Mouse (Mus musculus): ENCODE results near the gene Clic5. TPM values are rescaled to one million over a fixed set of nuclear protein-coding genes. Genes with fewer than 3 reads are reported as not detected.
"Not testable (repeated sequence)": the region's sequence is repeated elsewhere in the genome, so short reads cannot be mapped to it uniquely, and the experiment has no call there.

Gene Clic5
- polyA plus RNA-seq, 1 experiment from 2014 or later, result 0.06 TPM

DNA sequence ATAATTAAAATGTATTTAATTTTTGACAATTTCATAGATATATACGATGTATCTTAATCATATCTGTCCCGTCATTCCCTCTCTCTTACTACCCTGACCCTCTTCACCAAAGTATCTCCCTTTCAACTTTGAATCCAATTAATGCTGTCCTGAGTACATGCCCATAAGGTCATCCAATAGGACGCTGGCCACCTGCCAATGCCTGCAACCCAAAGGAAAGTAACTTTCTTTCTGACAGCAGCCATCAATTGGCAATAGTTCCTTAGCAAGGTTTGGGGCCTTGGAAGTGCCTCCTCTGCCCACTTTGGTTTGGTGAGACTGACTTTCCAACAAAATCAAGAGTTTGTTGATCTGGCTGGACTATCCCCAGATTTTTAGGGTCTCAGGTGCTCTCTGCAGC lies 18.1 kb upstream of the Clic5 start:
- 92% methylated on average over 3 of the region's 3 CpGs for WGBS
- Histone ChIP-seq H3K27ac (no peak overlapping the region), H3K27me3 (ENCODE audit: low read depth, poor library complexity, severe bottlenecking) (no peaks in the 10 kb centered on the region), H3K4me1 (no peaks in the 10 kb centered on the region), H3K9me3 (replicated peaks) (no peaks in the 10 kb centered on the region), H3K4me3 (no peak overlapping the region), H3K36me3 (no peaks in the 10 kb centered on the region)
- DNase-seq (ENCODE audit: low spot score), result no peak

- peaks cover 4% of the 10 kb centered on the region; the same call in 1 of the 2 replicates for H3K4me1 ChIP-seq
- H3K4me3 ChIP-seq, result no peak overlapping the region
- no peaks in the 10 kb centered on the region for H3K9me3 ChIP-seq (replicated peaks)
- WGBS, result 55% methylated on average over 3 of the region's 3 CpGs
- no peaks in the 10 kb centered on the region for H3K36me3 ChIP-seq
- DNase-seq (ENCODE audit: low spot score), result no peak
- H3K27me3 ChIP-seq (ENCODE audit: low read depth, poor library complexity, severe bottlenecking), result no peaks in the 10 kb centered on the region
- H3K27ac ChIP-seq, result no peak overlapping the region
These were observed 16.5 kb upstream of the Clic5 start for GRCm38 (mm10) chr17:44171930-44172329.

DNA sequence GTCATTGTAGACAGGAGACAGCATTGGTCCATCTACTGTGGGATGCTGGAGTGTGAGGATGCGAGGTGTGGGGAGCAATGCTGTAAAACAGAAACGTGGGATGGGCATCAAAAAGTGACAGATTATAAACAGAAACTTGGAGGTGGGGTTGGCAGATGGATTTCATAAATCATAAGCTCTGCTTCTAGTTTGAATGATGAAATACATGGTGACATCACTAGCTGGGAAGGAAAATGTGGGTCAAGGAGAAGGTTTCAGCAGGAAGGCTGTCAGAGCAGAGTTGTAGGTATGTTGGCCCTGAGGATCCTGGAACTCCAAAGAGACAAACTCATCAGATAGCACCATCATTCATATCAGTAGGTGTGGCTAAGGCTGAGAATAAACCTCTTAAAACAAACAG lies 15.0 kb upstream of the Clic5 start:
- Histone ChIP-seq H3K4me3 (no peak overlapping the region), H3K36me3 (no peaks in the 10 kb centered on the region), H3K9me3 (replicated peaks) (no peaks in the 10 kb centered on the region), H3K27ac (no peak overlapping the region), H3K4me1 (peaks cover 4% of the 10 kb centered on the region; the same call in 1 of the 2 replicates), H3K27me3 (ENCODE audit: low read depth, poor library complexity, severe bottlenecking) (no peaks in the 10 kb centered on the region)
- WGBS, result 78% methylated on average over 2 of the region's 2 CpGs
- DNase-seq (ENCODE audit: low spot score), result no peak

- 97% methylated on average over 3 of the region's 3 CpGs for WGBS
- Histone ChIP-seq H3K27me3 (ENCODE audit: low read depth, poor library complexity, severe bottlenecking) (no peaks in the 10 kb centered on the region), H3K9me3 (replicated peaks) (no peaks in the 10 kb centered on the region), H3K4me3 (no peak overlapping the region), H3K27ac (no peak overlapping the region), H3K36me3 (no peaks in the 10 kb centered on the region), H3K4me1 (peaks cover 4% of the 10 kb centered on the region; the same call in 1 of the 2 replicates)
- no peak for DNase-seq (ENCODE audit: low spot score)
These were observed 11.1 kb upstream of the Clic5 start for GRCm38 (mm10) chr17:44177291-44177690.

GRCm38 (mm10) chr17:44181346-44181745 lies 7.0 kb upstream of the Clic5 start:
- Histone ChIP-seq H3K4me3 (no peak overlapping the region), H3K36me3 (no peaks in the 10 kb centered on the region), H3K4me1 (no peaks in the 10 kb centered on the region), H3K27me3 (ENCODE audit: low read depth, poor library complexity, severe bottlenecking) (no peaks in the 10 kb centered on the region; the same call in 1 of the 2 replicates), H3K27ac (no peak overlapping the region), H3K9me3 (replicated peaks) (no peaks in the 10 kb centered on the region)
- WGBS, result 82% methylated on average over 8 of the region's 8 CpGs
- DNase-seq (ENCODE audit: low spot score), result no peak

DNA sequence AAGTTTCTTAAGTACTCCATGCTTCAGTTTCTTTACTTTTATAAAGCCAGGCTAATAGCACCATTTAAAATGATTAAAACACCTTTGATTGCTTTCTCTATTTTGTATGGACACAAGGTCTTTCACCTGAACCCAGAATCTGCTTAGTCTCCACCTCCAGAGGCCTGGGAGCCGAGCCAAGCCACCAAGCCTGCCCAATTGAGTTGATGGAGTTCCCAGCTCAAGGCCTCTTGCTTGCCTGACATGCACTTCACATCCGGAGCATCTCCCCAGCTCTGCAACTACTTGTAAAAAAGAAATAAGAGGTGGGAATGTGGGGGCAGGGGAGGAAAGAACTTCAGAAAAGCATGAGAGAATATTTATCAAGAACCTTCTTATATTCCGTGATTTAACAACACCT lies 1.5 kb upstream of the Clic5 start:
- H3K36me3 ChIP-seq, result no peaks in the 10 kb centered on the region
- H3K9me3 ChIP-seq (replicated peaks), result no peaks in the 10 kb centered on the region
- H3K4me1 ChIP-seq, result peaks cover 28% of the 10 kb centered on the region
- H3K27ac ChIP-seq, result no peak overlapping the region
- WGBS, result 80% methylated on average over 3 of the region's 3 CpGs
- H3K27me3 ChIP-seq (ENCODE audit: low read depth, poor library complexity, severe bottlenecking), result peaks cover 51% of the 10 kb centered on the region
- H3K4me3 ChIP-seq, result no peak overlapping the region
- DNase-seq (ENCODE audit: low spot score), result no peak

GRCm38 (mm10) chr17:44187537-44187936 lies 847 bp upstream of the Clic5 start:
- not testable (repeated sequence) for H3K9me3 ChIP-seq (replicated peaks); H3K36me3 ChIP-seq; DNase-seq (ENCODE audit: low spot score); H3K4me3 ChIP-seq; H3K27ac ChIP-seq
- peaks cover 56% of the 10 kb centered on the region for H3K27me3 ChIP-seq (ENCODE audit: low read depth, poor library complexity, severe bottlenecking)
- H3K4me1 ChIP-seq, result peaks cover 28% of the 10 kb centered on the region

DNA sequence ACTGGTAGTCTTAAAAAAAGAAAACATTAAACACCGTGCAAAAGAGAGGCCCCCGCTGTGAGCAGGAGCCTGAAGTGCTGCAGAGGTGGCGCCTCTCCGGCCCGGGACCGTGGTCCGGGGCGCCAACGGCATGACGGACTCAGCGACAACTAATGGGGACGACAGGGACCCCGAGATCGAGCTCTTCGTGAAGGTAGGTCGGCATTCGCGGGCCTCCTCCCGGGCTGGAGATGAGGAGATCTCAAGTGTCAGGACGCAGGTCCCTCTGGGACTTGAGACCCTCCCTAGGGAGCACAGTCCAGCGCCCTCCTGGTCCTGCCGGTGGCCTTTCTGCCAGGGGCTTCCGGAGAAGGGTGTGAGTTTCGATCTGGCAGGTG lies 373 bp downstream of the Clic5 start:
- 0% methylated on average over 24 of the region's 24 CpGs for WGBS
- DNase-seq (ENCODE audit: low spot score), result peak; percentile 39
- no peaks in the 10 kb centered on the region for H3K36me3 ChIP-seq
- H3K9me3 ChIP-seq (replicated peaks), result no peaks in the 10 kb centered on the region
- peaks cover 56% of the 10 kb centered on the region for H3K27me3 ChIP-seq (ENCODE audit: low read depth, poor library complexity, severe bottlenecking)
- peaks cover 28% of the 10 kb centered on the region for H3K4me1 ChIP-seq
- H3K4me3 ChIP-seq, result peak overlapping the region; percentile 51
- H3K27ac ChIP-seq, result 0 out of 2 replicates have a peak overlapping the region, but pooled peaks have one; percentile 10

DNA sequence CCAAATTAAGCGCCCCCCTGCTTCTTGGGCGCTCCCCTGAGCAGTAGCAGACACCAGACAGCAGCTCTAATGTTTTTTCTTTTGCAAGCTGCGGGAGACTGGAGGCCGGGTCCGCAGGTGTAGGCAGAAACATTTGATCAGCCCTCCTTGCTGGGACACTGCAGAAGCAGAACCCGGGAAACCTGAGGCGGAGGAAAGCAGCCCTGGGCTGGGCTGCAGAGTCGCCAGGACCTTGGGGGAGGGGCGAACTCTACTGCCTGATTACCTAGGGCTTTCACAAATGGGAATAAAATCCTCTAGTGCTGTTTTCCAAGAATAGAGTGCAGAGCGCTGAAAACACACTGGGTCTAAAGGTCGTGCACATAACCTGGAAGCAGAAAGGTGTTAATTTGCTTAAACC lies 1.3 kb downstream of the Clic5 start:
- 2% methylated on average over 11 of the region's 11 CpGs for WGBS
- Histone ChIP-seq H3K36me3 (no peaks in the 10 kb centered on the region), H3K27ac (no peak overlapping the region), H3K4me1 (peaks cover 28% of the 10 kb centered on the region), H3K9me3 (replicated peaks) (no peaks in the 10 kb centered on the region), H3K4me3 (peak overlapping the region; percentile 51), H3K27me3 (ENCODE audit: low read depth, poor library complexity, severe bottlenecking) (peaks cover 56% of the 10 kb centered on the region)
- peak; percentile 60 for DNase-seq (ENCODE audit: low spot score)

- DNase-seq (ENCODE audit: low spot score), result no peak
- Histone ChIP-seq H3K4me1 (peaks cover 28% of the 10 kb centered on the region), H3K27me3 (ENCODE audit: low read depth, poor library complexity, severe bottlenecking) (peaks cover 56% of the 10 kb centered on the region), H3K36me3 (no peaks in the 10 kb centered on the region), H3K27ac (no peak overlapping the region), H3K4me3 (no peak overlapping the region), H3K9me3 (replicated peaks) (no peaks in the 10 kb centered on the region)
- 41% methylated on average over 7 of the region's 7 CpGs for WGBS
These were observed 1.9 kb downstream of the Clic5 start for GRCm38 (mm10) chr17:44190246-44190645.

DNA sequence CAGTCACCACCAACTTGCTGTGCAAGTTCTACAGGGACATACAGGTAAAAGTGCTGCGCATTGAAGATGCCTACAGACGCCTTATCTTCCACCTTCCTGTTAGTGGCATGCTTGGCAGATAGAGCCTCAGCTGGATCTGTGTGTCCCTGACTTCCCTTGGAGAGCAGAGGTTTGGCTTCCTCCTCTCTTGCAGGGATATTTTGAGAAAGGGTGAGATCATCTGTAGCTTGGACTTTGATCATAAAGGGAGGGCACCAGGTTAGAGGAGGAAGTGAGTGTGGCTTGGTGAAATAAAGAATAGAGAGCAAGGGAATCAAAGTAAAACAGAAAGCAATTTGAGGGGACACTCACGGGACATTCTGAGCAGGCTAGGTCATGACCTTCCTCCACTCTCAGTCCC lies 4.6 kb downstream of the Clic5 start:
- Histone ChIP-seq H3K4me3 (no peak overlapping the region), H3K27ac (no peak overlapping the region), H3K9me3 (replicated peaks) (no peaks in the 10 kb centered on the region), H3K4me1 (peaks cover 27% of the 10 kb centered on the region), H3K36me3 (no peaks in the 10 kb centered on the region), H3K27me3 (ENCODE audit: low read depth, poor library complexity, severe bottlenecking) (peaks cover 44% of the 10 kb centered on the region)
- no peak for DNase-seq (ENCODE audit: low spot score)
- WGBS, result 84% methylated on average over 3 of the region's 3 CpGs

- WGBS, result 83% methylated on average over 4 of the region's 4 CpGs
- Histone ChIP-seq H3K27me3 (ENCODE audit: low read depth, poor library complexity, severe bottlenecking) (0 out of 2 replicates have a peak, but pooled peaks cover 2% of the 10 kb centered on the region), H3K27ac (no peak overlapping the region)
These were observed 10.8 kb downstream of the Clic5 start for GRCm38 (mm10) chr17:44199158-44199557.

GRCm38 (mm10) chr17:44202952-44203351 lies 14.6 kb downstream of the Clic5 start:
- Histone ChIP-seq H3K4me1 (peaks cover 6% of the 10 kb centered on the region), H3K27me3 (ENCODE audit: low read depth, poor library complexity, severe bottlenecking) (0 out of 2 replicates have a peak, but pooled peaks cover 2% of the 10 kb centered on the region), H3K4me3 (no peak overlapping the region), H3K9me3 (replicated peaks) (no peaks in the 10 kb centered on the region), H3K36me3 (no peaks in the 10 kb centered on the region), H3K27ac (no peak overlapping the region)
- WGBS, result 91% methylated on average over 5 of the region's 5 CpGs
- no peak for DNase-seq (ENCODE audit: low spot score)

More at GRCm38 (mm10) chr17:44199158-44199557, 10.8 kb downstream of the Clic5 start:
- no peak for DNase-seq (ENCODE audit: low spot score)
- Histone ChIP-seq H3K36me3 (no peaks in the 10 kb centered on the region), H3K9me3 (replicated peaks) (no peaks in the 10 kb centered on the region), H3K4me1 (peaks cover 6% of the 10 kb centered on the region), H3K4me3 (no peak overlapping the region)

GRCm38 (mm10) chr17:44204787-44205186 lies 16.4 kb downstream of the Clic5 start:
- Histone ChIP-seq H3K36me3 (no peaks in the 10 kb centered on the region), H3K9me3 (replicated peaks) (no peaks in the 10 kb centered on the region), H3K27ac (no peak overlapping the region), H3K27me3 (ENCODE audit: low read depth, poor library complexity, severe bottlenecking) (no peaks in the 10 kb centered on the region), H3K4me3 (no peak overlapping the region), H3K4me1 (peaks cover 5% of the 10 kb centered on the region)
- DNase-seq (ENCODE audit: low spot score), result no peak
- 83% methylated on average over 1 of the region's 1 CpGs for WGBS

Measured in limb, embryonic 10.5 days (tissue).